Mouse (Mus musculus): ENCODE measurements around the gene Ankrd37.

The Ankrd37 gene

GRCm38 (mm10) chr8:45973988-45974505 is 31.5 kb downstream of the Ankrd37 start:
- no peak for DNase-seq

GRCm38 (mm10) chr8:45970894-45971293 is 34.6 kb downstream of the Ankrd37 start:
- no peak for DNase-seq

GRCm38 (mm10) chr8:45950622-45951021 is 54.9 kb downstream of the Ankrd37 start:
- DNase-seq = no peak
